Mouse (Mus musculus) liver, embryonic 12.5 days (tissue): ENCODE data around the gene AW549877. TPM values are rescaled to one million over a fixed set of nuclear protein-coding genes. Genes with fewer than 3 reads are reported as not detected.

Source experiments
- polyA plus RNA-seq: library from polyadenylated mRNA; unstranded; fragments of >200 nt; fragmentation: Nextera tagmentation; extraction: Ambion mirVana; gene quantifications from 2 replicates; pipeline ENCODE4 v1.2.1, GENCODE M21; 2016

AW549877 gene
- polyA plus RNA-seq, 1 experiment from 2014 or later = 10.3 TPM

Other genes starting within 250 kb of the AW549877 start
- 4.0 and 4.5 TPM in 2 replicates for gene Fbxo4, start 16.2 kb downstream of the AW549877 start, polyA plus RNA-seq
- gene Oxct1, start 30.6 kb upstream of the AW549877 start, polyA plus RNA-seq = 41.0 and 43.8 TPM in 2 replicates